ENCODE assay signal across 19 mouse cellular contexts in the genomic region with DNA sequence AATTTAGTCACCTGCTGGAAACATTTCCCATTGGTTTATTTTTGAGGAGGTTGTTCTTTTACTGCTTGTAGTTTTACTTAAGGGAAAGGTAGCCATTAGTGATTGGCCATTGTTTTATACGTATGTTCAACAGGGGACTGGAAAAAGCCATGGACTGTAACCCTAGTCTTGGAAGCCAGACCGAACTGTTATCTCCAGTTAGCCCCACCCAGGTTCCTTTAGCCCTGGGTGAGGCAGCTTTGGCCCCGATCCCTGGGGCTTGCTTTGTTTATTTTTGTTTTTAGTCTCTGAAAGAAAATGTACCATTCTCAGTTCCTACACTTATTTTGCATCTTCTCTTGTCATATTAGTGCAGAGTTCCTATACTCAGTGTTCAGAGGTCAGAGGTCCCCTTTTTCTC.
DNase-seq lines count a peak whose midpoint lies in the region; ATAC-seq and TF ChIP-seq lines count a peak whose summit lies in the region.
"Had no signal": no experiment of that assay in that cellular context is flagged by ENCODE, and none has a peak within 500 bp of the region (broad histone marks: within the 10 kb centered on the region; RNA-seq: fewer than 3 reads in every experiment).

No protein-coding gene starts in this region.

- peak; percentile 58 for DNase-seq in heart, adult 8-10 months (ENCODE audit: low spot score)
- no peak for DNase-seq in heart, postnatal 25 days (ENCODE audit: low spot score)
- peak; percentile 58 for DNase-seq in c-Kit-negative CD71-positive TER-119-positive erythroid progenitor cells, embryonic 14.5 days (ENCODE audit: low read depth, low spot score)
- peak; percentile 72 for DNase-seq in liver
- no peak for DNase-seq in midbrain, postnatal 0 days (ENCODE audit: low spot score)
- DNase-seq: B cell, adult 2 months; cerebellum, adult 18-20 months; kidney, adult 18-20 months; kidney, postnatal 4 days; left cerebral cortex, postnatal 4 days; lung, embryonic 14.5 days; thymus, postnatal 36 days had no signal

- H3K4me2 ChIP-seq in midbrain, postnatal 0 days (ENCODE audit: low read depth, low read length, poor library complexity, severe bottlenecking), result no peak overlapping the region
- H3K4me2 ChIP-seq in kidney, embryonic 14.5 days (replicated peaks; ENCODE audit: low read depth, low read length), result no peak overlapping the region
- H3K4me2 ChIP-seq: embryonic facial prominence, embryonic 13.5 days; heart, embryonic 13.5 days; hindbrain, embryonic 13.5 days; lung, embryonic 14.5 days; neural tube, embryonic 13.5 days had no signal

- H3K9me3 ChIP-seq in midbrain, postnatal 0 days (ENCODE audit: low read length), result no peaks in the 10 kb centered on the region
- H3K9me3 ChIP-seq in kidney, embryonic 14.5 days (ENCODE audit: control insufficient read depth, low read length), result no peaks in the 10 kb centered on the region
- H3K9me3 ChIP-seq: embryonic facial prominence, embryonic 13.5 days; hindbrain, embryonic 13.5 days; neural tube, embryonic 13.5 days had no signal

- WGBS in midbrain, postnatal 0 days, result 76% methylated on average over 3 of the region's 3 CpGs
- 74% methylated on average over 3 of the region's 3 CpGs for WGBS in kidney, embryonic 14.5 days

- H3K27ac ChIP-seq in midbrain, postnatal 0 days (ENCODE audit: low read depth, low read length), result no peak overlapping the region
- no peak overlapping the region for H3K27ac ChIP-seq in kidney, embryonic 14.5 days (ENCODE audit: low read depth, low read length)
- H3K27ac ChIP-seq: embryonic facial prominence, embryonic 13.5 days; heart, embryonic 13.5 days; hindbrain, embryonic 13.5 days; neural tube, embryonic 13.5 days had no signal

- TF ChIP-seq CTCF in midbrain, postnatal 0 days (IDR thresholded peaks at IDR 0.05), result no peak

- H3K9ac ChIP-seq in midbrain, postnatal 0 days (replicated peaks; ENCODE audit: low read length, poor library complexity, severe bottlenecking), result no peak overlapping the region
- H3K9ac ChIP-seq in kidney, embryonic 14.5 days (ENCODE audit: low read depth, low read length), result no peak overlapping the region
- H3K9ac ChIP-seq: embryonic facial prominence, embryonic 13.5 days; heart, embryonic 13.5 days; hindbrain, embryonic 13.5 days; lung, embryonic 14.5 days; neural tube, embryonic 13.5 days had no signal

- no peaks in the 10 kb centered on the region for H3K36me3 ChIP-seq in midbrain, postnatal 0 days (ENCODE audit: insufficient read depth, low read length)
- no peaks in the 10 kb centered on the region for H3K36me3 ChIP-seq in kidney, embryonic 14.5 days (ENCODE audit: control insufficient read depth, insufficient read depth, low read length)
- H3K36me3 ChIP-seq: embryonic facial prominence, embryonic 13.5 days; heart, embryonic 13.5 days; hindbrain, embryonic 13.5 days; neural tube, embryonic 13.5 days had no signal

- no peaks in the 10 kb centered on the region for H3K4me1 ChIP-seq in midbrain, postnatal 0 days (ENCODE audit: insufficient read depth, low read length)
- peaks cover 16% of the 10 kb centered on the region for H3K4me1 ChIP-seq in kidney, embryonic 14.5 days (ENCODE audit: control insufficient read depth, insufficient read depth, low read length)

- peak; percentile 73 for ATAC-seq in megakaryocyte progenitor cell, adult 5-6 weeks (replicated peaks; ENCODE audit: poor library complexity)
- ATAC-seq in midbrain, postnatal 0 days (ENCODE audit: low FRiP score), result no peak
- no peak for ATAC-seq in frontal cortex, adult (ENCODE audit: low TSS enrichment)
- ATAC-seq in kidney, embryonic 14.5 days (ENCODE audit: low FRiP score, low TSS enrichment), result no peak

- no peak overlapping the region for H3K4me3 ChIP-seq in midbrain, postnatal 0 days (ENCODE audit: low read depth, low read length)
- H3K4me3 ChIP-seq in kidney, embryonic 14.5 days (ENCODE audit: low read length), result no peak overlapping the region
- H3K4me3 ChIP-seq: embryonic facial prominence, embryonic 13.5 days; heart, embryonic 13.5 days; hindbrain, embryonic 13.5 days; neural tube, embryonic 13.5 days had no signal

- intact Hi-C loops in heart, postnatal 25 days (cut with DNase I), result loop anchor here (2.0 to 5.0 kb wide), 2 partner anchors 46 to 145 kb away; no protein-coding TSS in a partner anchor

- H3K27me3 ChIP-seq in midbrain, postnatal 0 days (ENCODE audit: insufficient read depth, low read length), result no peaks in the 10 kb centered on the region
- no peaks in the 10 kb centered on the region for H3K27me3 ChIP-seq in kidney, embryonic 14.5 days (ENCODE audit: control insufficient read depth, insufficient read depth, low read length)
- H3K27me3 ChIP-seq: embryonic facial prominence, embryonic 13.5 days; heart, embryonic 13.5 days; neural tube, embryonic 13.5 days had no signal

Comparison
In these comparisons a context has a peak if more than half of its experiments do, and no peak if none do; other contexts are left out.
1. DNase-seq: peak in heart, adult 8-10 months (single experiment), c-Kit-negative CD71-positive TER-119-positive erythroid progenitor cells, embryonic 14.5 days (single experiment) and liver (single experiment); none in heart, postnatal 25 days (single experiment) and midbrain, postnatal 0 days (single experiment).